Mouse (Mus musculus) ES-Bruce4 (cell line): ENCODE data around the gene Kcnj15.

ENCODE experiments used
- CTCF ChIP-seq: IDR thresholded peaks from one replicate; pipeline ENCODE4 v1.8.1; 2011; ENCODE audit warnings: low read depth, low read length
- EP300 ChIP-seq: IDR thresholded peaks from 2 replicates; pipeline ENCODE4 v1.6.1; 2011; ENCODE audit warnings: low read depth, low read length; ENCODE audit not compliant: insufficient read depth

- TF ChIP-seq EP300 (no peak), CTCF (no peak)
Measured at GRCm38 (mm10) chr16:95215782-95216181, 41.6 kb upstream of the Kcnj15 start.
